Mouse (Mus musculus): Measurements from ENCODE around the gene Dab1. TPM values are rescaled to one million over a fixed set of nuclear protein-coding genes. Genes with fewer than 3 reads are reported as not detected.
A peak's percentile ranks its signal among the peaks of the same experiment; 100 is the strongest.

Gene Dab1
- polyA plus RNA-seq, 1 experiment from 2014 or later, result 41.3 TPM

DNA sequence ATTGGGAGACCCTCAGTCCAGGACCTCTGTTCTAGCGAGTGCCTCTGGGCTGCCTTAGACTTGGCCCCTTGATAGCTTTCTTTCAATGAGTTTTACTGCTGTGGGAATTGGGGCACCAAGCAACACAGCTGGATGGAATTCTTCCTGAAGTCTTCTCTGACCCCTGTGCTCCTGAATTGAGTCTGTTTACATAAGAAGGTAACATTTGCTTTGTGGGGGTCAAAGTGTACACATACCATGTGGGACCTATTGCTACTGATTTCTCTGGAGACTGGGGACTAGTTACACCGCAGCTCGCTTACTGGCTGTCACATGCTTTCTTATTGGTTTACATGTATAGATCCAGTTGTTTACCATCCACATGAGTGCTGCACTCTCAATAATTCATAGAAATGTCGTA is 881.5 kb downstream of the Dab1 start:
- WGBS, result 43% methylated on average over 4 of the region's 4 CpGs
- H3K4me3 ChIP-seq, result no peak overlapping the region
- no peaks in the 10 kb centered on the region for H3K27me3 ChIP-seq (replicated peaks)
- ATAC-seq (ENCODE audit: low FRiP score, low read depth), result no peak
- H3K9me3 ChIP-seq, result no peaks in the 10 kb centered on the region
- peaks cover 6% of the 10 kb centered on the region for H3K4me1 ChIP-seq
- no peak overlapping the region for H3K27ac ChIP-seq
- no peak overlapping the region for H3K4me2 ChIP-seq (replicated peaks)
- H3K36me3 ChIP-seq, result no peaks in the 10 kb centered on the region
- no peak overlapping the region for H3K9ac ChIP-seq

- Histone ChIP-seq H3K4me2 (replicated peaks) (no peak overlapping the region), H3K36me3 (no peaks in the 10 kb centered on the region), H3K9me3 (no peaks in the 10 kb centered on the region), H3K4me3 (no peak overlapping the region), H3K27me3 (replicated peaks) (no peaks in the 10 kb centered on the region), H3K4me1 (peaks cover 6% of the 10 kb centered on the region), H3K27ac (no peak overlapping the region), H3K9ac (no peak overlapping the region)
- 70% methylated on average over 4 of the region's 4 CpGs for WGBS
- ATAC-seq (ENCODE audit: low FRiP score, low read depth), result no peak
These were observed 882.1 kb downstream of the Dab1 start for GRCm38 (mm10) chr4:104501245-104501644.

DNA sequence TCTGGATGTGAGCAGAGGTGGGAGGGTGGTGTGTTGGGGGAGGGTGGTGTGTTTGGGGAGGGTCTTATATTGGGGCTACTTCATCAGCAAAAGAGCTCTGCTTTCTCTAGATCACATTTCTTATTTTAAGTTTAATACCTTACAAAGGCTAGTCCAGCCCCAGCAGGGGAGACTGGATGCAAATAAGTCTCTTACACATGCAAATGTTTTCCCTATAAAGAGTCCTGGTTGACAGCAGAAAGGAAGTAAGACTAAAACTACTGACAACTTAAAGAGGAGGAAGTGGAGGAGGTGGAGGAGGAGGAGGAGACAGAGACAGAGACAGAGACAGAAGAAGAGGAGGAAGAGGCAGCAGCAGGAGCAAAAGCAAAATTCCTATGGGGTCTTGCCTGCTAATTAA is 885.8 kb downstream of the Dab1 start:
- Histone ChIP-seq H3K4me1 (peaks cover 6% of the 10 kb centered on the region; the same call in 1 of the 2 replicates), H3K4me3 (no peak overlapping the region), H3K27me3 (replicated peaks) (no peaks in the 10 kb centered on the region), H3K27ac (no peak overlapping the region), H3K9ac (no peak overlapping the region), H3K4me2 (replicated peaks) (no peak overlapping the region), H3K9me3 (no peaks in the 10 kb centered on the region), H3K36me3 (no peaks in the 10 kb centered on the region)
- ATAC-seq (ENCODE audit: low FRiP score, low read depth), result no peak

DNA sequence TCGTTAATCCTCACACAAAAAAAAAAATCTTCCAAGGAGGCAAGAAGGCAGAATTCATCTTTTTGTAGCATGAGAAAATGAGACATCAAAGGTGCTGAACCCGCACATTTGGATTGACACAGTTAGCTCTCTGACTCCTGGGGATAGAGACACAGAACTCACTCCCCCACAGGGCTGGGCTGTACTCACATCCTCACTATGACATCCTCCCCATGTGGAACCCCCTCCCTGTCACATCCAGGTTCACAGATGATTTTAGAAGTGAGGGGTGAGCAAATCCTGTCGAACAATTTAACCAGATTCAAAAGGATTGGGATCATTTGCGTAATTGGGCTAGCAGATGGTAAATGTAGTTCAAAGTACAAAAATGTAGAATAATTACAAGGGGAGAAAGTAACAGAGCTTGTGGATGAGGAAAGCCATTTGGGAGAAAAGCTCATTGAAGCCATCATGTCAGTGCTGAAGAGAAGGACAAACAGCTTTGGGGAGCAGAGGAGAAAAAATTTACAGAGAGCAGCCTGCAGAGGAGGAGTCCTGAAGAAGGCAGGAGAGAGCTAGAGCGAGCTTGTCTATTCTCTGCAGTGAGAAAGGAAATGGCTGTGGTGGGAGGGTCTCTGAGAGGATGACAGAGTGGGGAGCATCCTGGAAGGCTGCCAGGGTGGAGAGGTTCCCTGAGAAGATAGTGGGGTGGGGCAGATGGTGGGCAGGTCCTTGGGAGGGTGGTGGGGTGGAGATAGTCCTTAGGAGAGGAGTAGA is 890.2 kb downstream of the Dab1 start:
- no peak for ATAC-seq (ENCODE audit: low FRiP score, low read depth)
- H3K4me3 ChIP-seq, result no peak overlapping the region
- peaks cover under 1% of the 10 kb centered on the region; the same call in 1 of the 2 replicates for H3K4me1 ChIP-seq
- H3K9me3 ChIP-seq, result no peaks in the 10 kb centered on the region
- no peak overlapping the region for H3K4me2 ChIP-seq (replicated peaks)
- no peaks in the 10 kb centered on the region for H3K27me3 ChIP-seq (replicated peaks)
- no peak overlapping the region for H3K9ac ChIP-seq
- H3K36me3 ChIP-seq, result no peaks in the 10 kb centered on the region
- no peak overlapping the region for H3K27ac ChIP-seq
- WGBS, result 71% methylated on average over 5 of the region's 5 CpGs

- no peaks in the 10 kb centered on the region for H3K9me3 ChIP-seq
- H3K4me2 ChIP-seq (replicated peaks), result no peak overlapping the region
- no peak overlapping the region for H3K9ac ChIP-seq
- H3K36me3 ChIP-seq, result no peaks in the 10 kb centered on the region
- H3K4me3 ChIP-seq, result no peak overlapping the region
- no peaks in the 10 kb centered on the region for H3K27me3 ChIP-seq (replicated peaks)
- H3K4me1 ChIP-seq, result peaks cover 4% of the 10 kb centered on the region; the same call in 1 of the 2 replicates
- H3K27ac ChIP-seq, result no peak overlapping the region
- 86% methylated on average over 6 of the region's 6 CpGs for whole genome bisulfite sequencing
- no peak for ATAC-seq (ENCODE audit: low FRiP score, low read depth)
These were observed 892.7 kb downstream of the Dab1 start for GRCm38 (mm10) chr4:104511855-104512254.

- Histone ChIP-seq H3K9me3 (no peaks in the 10 kb centered on the region), H3K4me3 (no peak overlapping the region), H3K36me3 (no peaks in the 10 kb centered on the region), H3K27ac (no peak overlapping the region), H3K27me3 (replicated peaks) (no peaks in the 10 kb centered on the region), H3K4me1 (peaks cover 4% of the 10 kb centered on the region; the same call in 1 of the 2 replicates), H3K4me2 (replicated peaks) (no peak overlapping the region), H3K9ac (no peak overlapping the region)
- ATAC-seq (ENCODE audit: low FRiP score, low read depth), result no peak
- 81% methylated on average over 8 of the region's 8 CpGs for WGBS
These were observed 893.4 kb downstream of the Dab1 start for GRCm38 (mm10) chr4:104512513-104512912.

GRCm38 (mm10) chr4:104513622-104514021 is 894.5 kb downstream of the Dab1 start:
- ATAC-seq (ENCODE audit: low FRiP score, low read depth), result 0 out of 2 replicates have a peak, but pooled peaks have one; percentile 15
- 67% methylated on average over 7 of the region's 7 CpGs for WGBS
- Histone ChIP-seq H3K36me3 (no peaks in the 10 kb centered on the region), H3K9ac (no peak overlapping the region), H3K4me3 (no peak overlapping the region), H3K4me1 (peaks cover 4% of the 10 kb centered on the region; the same call in 1 of the 2 replicates), H3K27ac (no peak overlapping the region), H3K27me3 (replicated peaks) (no peaks in the 10 kb centered on the region), H3K4me2 (replicated peaks) (no peak overlapping the region), H3K9me3 (no peaks in the 10 kb centered on the region)

DNA sequence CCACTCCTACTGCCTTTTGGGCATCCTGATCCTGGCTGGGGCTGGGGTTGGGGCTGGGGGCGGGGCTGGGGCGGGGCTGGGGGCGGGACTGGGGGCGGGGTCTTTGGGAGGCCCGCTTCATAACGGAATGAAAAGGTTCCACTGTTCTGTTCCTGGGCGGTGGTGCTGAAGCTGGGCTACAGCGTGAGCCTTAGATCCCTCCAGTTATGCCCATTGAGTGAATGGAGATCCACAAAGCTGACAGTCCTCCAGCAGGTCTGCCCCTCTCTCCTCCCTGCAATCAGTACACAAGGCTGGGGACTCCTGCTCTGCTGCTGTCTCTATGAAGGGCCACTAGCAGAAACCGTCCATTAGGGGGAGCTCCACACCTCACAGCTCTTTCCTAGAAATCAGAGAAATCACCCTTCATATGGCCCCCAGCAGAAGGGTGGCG is 895.4 kb downstream of the Dab1 start:
- peak; percentile 73 for ATAC-seq (ENCODE audit: low FRiP score, low read depth)
- Histone ChIP-seq H3K9me3 (no peaks in the 10 kb centered on the region), H3K9ac (no peak overlapping the region), H3K4me3 (peak overlapping the region; percentile 18; the same call in 1 of the 2 replicates), H3K27me3 (replicated peaks) (no peaks in the 10 kb centered on the region), H3K36me3 (no peaks in the 10 kb centered on the region), H3K27ac (no peak overlapping the region), H3K4me1 (peaks cover 4% of the 10 kb centered on the region; the same call in 1 of the 2 replicates), H3K4me2 (replicated peaks) (peak overlapping the region; percentile 49)
- WGBS, result 3% methylated on average over 10 of the region's 10 CpGs

DNA sequence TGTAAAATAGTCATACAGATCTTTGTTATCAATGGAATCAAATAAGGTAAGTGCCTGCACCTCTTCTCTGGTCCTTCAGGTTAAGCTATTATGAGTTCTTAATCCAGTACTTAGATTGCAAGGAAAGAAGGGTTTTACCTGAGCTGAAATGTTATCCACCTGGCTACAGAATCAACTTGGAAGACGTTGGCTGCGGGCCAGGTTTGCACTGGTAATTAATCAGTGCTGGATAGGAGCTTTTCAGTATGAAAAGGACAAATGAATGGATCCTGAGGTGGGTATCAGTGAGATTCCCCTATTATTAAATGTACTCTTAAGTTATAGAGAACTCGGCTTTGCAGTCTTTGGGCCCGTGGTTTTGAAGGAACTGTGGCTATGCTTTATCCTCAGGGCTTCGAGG is 896.5 kb downstream of the Dab1 start:
- no peaks in the 10 kb centered on the region for H3K9me3 ChIP-seq
- 77% methylated on average over 5 of the region's 5 CpGs for WGBS
- no peak overlapping the region for H3K9ac ChIP-seq
- H3K4me2 ChIP-seq (replicated peaks), result no peak overlapping the region
- no peak for ATAC-seq (ENCODE audit: low FRiP score, low read depth)
- no peak overlapping the region for H3K27ac ChIP-seq
- no peaks in the 10 kb centered on the region for H3K36me3 ChIP-seq
- no peaks in the 10 kb centered on the region for H3K27me3 ChIP-seq (replicated peaks)
- H3K4me1 ChIP-seq, result peaks cover 4% of the 10 kb centered on the region; the same call in 1 of the 2 replicates
- no peak overlapping the region for H3K4me3 ChIP-seq

- Histone ChIP-seq H3K4me1 (no peaks in the 10 kb centered on the region), H3K9ac (no peak overlapping the region), H3K4me2 (replicated peaks) (no peak overlapping the region), H3K27me3 (replicated peaks) (no peaks in the 10 kb centered on the region), H3K27ac (no peak overlapping the region), H3K9me3 (no peaks in the 10 kb centered on the region), H3K4me3 (no peak overlapping the region), H3K36me3 (no peaks in the 10 kb centered on the region)
- ATAC-seq (ENCODE audit: low FRiP score, low read depth), result no peak
- 63% methylated on average over 8 of the region's 8 CpGs for WGBS
These were observed 903.2 kb downstream of the Dab1 start for GRCm38 (mm10) chr4:104522324-104522723.

DNA sequence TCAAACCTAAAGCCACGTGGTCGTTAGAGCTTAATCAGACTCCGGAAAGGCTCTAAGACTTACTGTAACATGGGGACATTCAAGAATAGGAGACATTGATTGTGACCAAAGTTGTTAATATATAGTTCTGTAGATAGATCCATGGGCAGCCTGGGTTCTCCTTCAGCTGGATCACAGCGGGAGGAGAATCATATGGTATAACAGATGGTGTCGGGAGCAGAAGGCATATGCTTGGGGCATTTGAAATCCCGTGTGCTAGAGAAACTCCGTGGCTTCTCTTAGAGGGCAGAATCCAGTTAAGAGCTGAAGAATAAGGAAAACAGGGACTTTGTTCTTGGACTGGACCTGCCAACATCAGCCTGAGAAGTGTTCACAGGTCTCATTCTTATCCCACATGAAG is 904.6 kb downstream of the Dab1 start:
- Histone ChIP-seq H3K9me3 (no peaks in the 10 kb centered on the region), H3K27me3 (replicated peaks) (no peaks in the 10 kb centered on the region), H3K9ac (no peak overlapping the region), H3K27ac (no peak overlapping the region), H3K4me3 (no peak overlapping the region), H3K4me1 (no peaks in the 10 kb centered on the region), H3K4me2 (replicated peaks) (no peak overlapping the region), H3K36me3 (no peaks in the 10 kb centered on the region)
- WGBS, result 80% methylated on average over 7 of the region's 7 CpGs
- no peak for ATAC-seq (ENCODE audit: low FRiP score, low read depth)

DNA sequence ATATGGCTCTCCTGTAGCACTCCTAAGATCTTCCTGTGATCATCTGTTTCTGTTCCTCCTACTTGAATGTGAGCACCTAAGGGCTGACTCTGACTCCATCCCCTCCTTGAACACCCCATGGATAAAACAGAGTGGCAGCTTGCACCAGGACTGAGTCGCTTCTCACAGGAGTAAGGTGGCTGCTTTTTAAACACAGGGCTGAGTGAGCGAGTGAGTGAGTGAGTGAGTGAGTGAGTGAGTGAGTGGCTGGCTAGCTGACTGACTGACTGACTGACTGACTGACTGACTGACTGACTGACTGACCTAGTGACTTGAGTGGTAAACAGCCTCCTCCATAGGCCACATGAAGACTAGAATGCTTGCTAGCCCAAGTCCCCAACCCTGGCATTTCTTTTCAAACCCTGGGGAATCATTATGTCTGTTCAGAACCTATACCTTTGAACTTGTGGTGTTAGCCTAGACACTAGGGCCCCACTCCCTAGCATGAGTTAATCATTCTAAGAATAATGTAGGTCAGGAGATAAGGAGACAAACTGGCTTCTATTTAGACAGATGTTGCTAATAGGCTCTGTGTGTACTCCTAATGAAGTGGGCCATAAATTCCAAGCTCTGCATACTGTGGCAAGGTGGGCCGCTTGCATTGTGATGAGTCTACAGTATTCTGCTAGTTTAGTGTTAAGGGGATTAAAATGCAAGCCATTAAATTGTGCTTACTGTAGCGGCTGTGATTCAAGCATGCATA is 910.9 kb downstream of the Dab1 start:
- Histone ChIP-seq H3K4me1 (no peaks in the 10 kb centered on the region), H3K9ac (no peak overlapping the region), H3K9me3 (no peaks in the 10 kb centered on the region), H3K27me3 (replicated peaks) (no peaks in the 10 kb centered on the region), H3K4me3 (no peak overlapping the region), H3K36me3 (no peaks in the 10 kb centered on the region), H3K27ac (no peak overlapping the region), H3K4me2 (replicated peaks) (no peak overlapping the region)
- WGBS, result 75% methylated on average over 4 of the region's 4 CpGs
- no peak for ATAC-seq (ENCODE audit: low FRiP score, low read depth)

Measured in neural tube, embryonic 12.5 days (tissue).